Mouse (Mus musculus): ENCODE data around the gene Grm1. TPM values are rescaled to one million over a fixed set of nuclear protein-coding genes. Genes with fewer than 3 reads are reported as not detected.
A peak's percentile ranks its signal among the peaks of the same experiment; 100 is the strongest.

Gene Grm1
- total RNA-seq, 2 experiments from 2014 or later = 34.3 to 38.9 TPM

- peak in 1 of 2 experiments; percentile 7 for DNase-seq (ENCODE audit: low spot score in 2 of 2)
These were observed 331.1 kb downstream of the Grm1 start for GRCm38 (mm10) chr10:10751033-10751432.

GRCm38 (mm10) chr10:10744097-10744496 lies 338.1 kb downstream of the Grm1 start:
- intact Hi-C loops (cut with DNase I) = no loop called here
- DNase-seq (ENCODE audit: low spot score in 2 of 2) = no peak

More at GRCm38 (mm10) chr10:10751033-10751432, 331.1 kb downstream of the Grm1 start:
- intact Hi-C loops (cut with DNase I) = no loop called here

GRCm38 (mm10) chr10:10742172-10742571 lies 340.0 kb downstream of the Grm1 start:
- intact Hi-C loops (cut with DNase I) = no loop called here

GRCm38 (mm10) chr10:10741314-10741713 lies 340.8 kb downstream of the Grm1 start:
- intact Hi-C loops (cut with DNase I) = no loop called here
- no peak for DNase-seq (ENCODE audit: low spot score in 2 of 2)

More at GRCm38 (mm10) chr10:10742172-10742571, 340.0 kb downstream of the Grm1 start:
- no peak for DNase-seq (ENCODE audit: low spot score in 2 of 2)

GRCm38 (mm10) chr10:10740729-10741128 lies 341.4 kb downstream of the Grm1 start:
- intact Hi-C loops (cut with DNase I) = no loop called here
- DNase-seq (ENCODE audit: low spot score in 2 of 2) = no peak

- peak; percentile 44 to 70 for DNase-seq (ENCODE audit: low spot score in 2 of 2)
- intact Hi-C loops (cut with DNase I) = no loop called here
These were observed 345.0 kb downstream of the Grm1 start for GRCm38 (mm10) chr10:10737041-10737681.

- DNase-seq (ENCODE audit: low spot score in 2 of 2) = no peak
- intact Hi-C loops (cut with DNase I) = no loop called here
These were observed 347.6 kb downstream of the Grm1 start for GRCm38 (mm10) chr10:10734561-10734960.

- intact Hi-C loops (cut with DNase I) = no loop called here
- DNase-seq (ENCODE audit: low spot score in 2 of 2) = no peak
These were observed 349.1 kb downstream of the Grm1 start for GRCm38 (mm10) chr10:10733092-10733491.

- DNase-seq (ENCODE audit: low spot score in 2 of 2) = no peak
- intact Hi-C loops (cut with DNase I) = no loop called here
These were observed 355.7 kb downstream of the Grm1 start for GRCm38 (mm10) chr10:10726501-10726900.

- no peak for DNase-seq (ENCODE audit: low spot score in 2 of 2)
- intact Hi-C loops (cut with DNase I) = no loop called here
These were observed 371.3 kb downstream of the Grm1 start for GRCm38 (mm10) chr10:10710837-10711236.

GRCm38 (mm10) chr10:10710359-10710758 lies 371.8 kb downstream of the Grm1 start:
- intact Hi-C loops (cut with DNase I) = no loop called here
- no peak for DNase-seq (ENCODE audit: low spot score in 2 of 2)

GRCm38 (mm10) chr10:10708031-10708430 lies 374.1 kb downstream of the Grm1 start:
- intact Hi-C loops (cut with DNase I) = no loop called here
- no peak for DNase-seq (ENCODE audit: low spot score in 2 of 2)

- intact Hi-C loops (cut with DNase I) = no loop called here
- no peak for DNase-seq (ENCODE audit: low spot score in 2 of 2)
These were observed 380.8 kb downstream of the Grm1 start for GRCm38 (mm10) chr10:10701326-10701725.

GRCm38 (mm10) chr10:10700903-10701302 lies 381.3 kb downstream of the Grm1 start:
- DNase-seq (ENCODE audit: low spot score in 2 of 2) = no peak
- intact Hi-C loops (cut with DNase I) = no loop called here

GRCm38 (mm10) chr10:10697497-10697896 lies 384.7 kb downstream of the Grm1 start:
- intact Hi-C loops (cut with DNase I) = loop anchor here (10.0 kb wide), 1 partner anchor 387 kb away; the partner anchor contains the start of gene Grm1

GRCm38 (mm10) chr10:10689668-10690223 lies 392.4 kb downstream of the Grm1 start:
- intact Hi-C loops (cut with DNase I) = loop anchor here (10.0 kb wide), 2 partner anchors 75 to 395 kb away; partner anchors contain the start of gene Grm1

More at GRCm38 (mm10) chr10:10697497-10697896, 384.7 kb downstream of the Grm1 start:
- DNase-seq (ENCODE audit: low spot score in 2 of 2) = peak in 1 of 2 experiments; percentile 31

GRCm38 (mm10) chr10:10688907-10689667 lies 393.1 kb downstream of the Grm1 start:
- intact Hi-C loops (cut with DNase I) = loop anchor here (10.0 kb wide), 1 partner anchor 74 kb away; no protein-coding TSS in a partner anchor
- DNase-seq (ENCODE audit: low spot score in 2 of 2) = peak; percentile 33 to 35

More at GRCm38 (mm10) chr10:10689668-10690223, 392.4 kb downstream of the Grm1 start:
- DNase-seq (ENCODE audit: low spot score in 2 of 2) = no peak

GRCm38 (mm10) chr10:10681048-10681447 lies 401.1 kb downstream of the Grm1 start, which contains the start of gene Gm10944:
Gene Gm10944, plus strand, starts transcription at chr10:10681348.
- intact Hi-C loops (cut with DNase I) = loop anchor here (10.0 kb wide), 1 partner anchor 66 kb away; no protein-coding TSS in a partner anchor
- DNase-seq (ENCODE audit: low spot score in 2 of 2) = no peak

- no peak for DNase-seq (ENCODE audit: low spot score in 2 of 2)
- intact Hi-C loops (cut with DNase I) = no loop called here
These were observed 422.2 kb downstream of the Grm1 start for GRCm38 (mm10) chr10:10659976-10660375.

GRCm38 (mm10) chr10:10659161-10659560 lies 423.0 kb downstream of the Grm1 start:
- intact Hi-C loops (cut with DNase I) = no loop called here
- DNase-seq (ENCODE audit: low spot score in 2 of 2) = no peak

Measured in left cerebral cortex, postnatal 14 days (tissue).